Mouse (Mus musculus) heart, adult 2 months (tissue): Measurements from ENCODE around the gene Itih1.

Source experiments
- CTCF ChIP-seq: fragments of 200-600 bp; IDR thresholded peaks from 2 replicates; pipeline ENCODE4 v1.8.1; 2022; ENCODE audit warnings: antibody characterized with exemption, mild to moderate bottlenecking, moderate library complexity
- POLR2A ChIP-seq: fragments of 200-500 bp; IDR thresholded peaks from 2 replicates; pipeline ENCODE4 v1.6.1; 2011; ENCODE audit warnings: mild to moderate bottlenecking, low read depth, low read length, control low read depth; ENCODE audit not compliant: insufficient read depth

DNA sequence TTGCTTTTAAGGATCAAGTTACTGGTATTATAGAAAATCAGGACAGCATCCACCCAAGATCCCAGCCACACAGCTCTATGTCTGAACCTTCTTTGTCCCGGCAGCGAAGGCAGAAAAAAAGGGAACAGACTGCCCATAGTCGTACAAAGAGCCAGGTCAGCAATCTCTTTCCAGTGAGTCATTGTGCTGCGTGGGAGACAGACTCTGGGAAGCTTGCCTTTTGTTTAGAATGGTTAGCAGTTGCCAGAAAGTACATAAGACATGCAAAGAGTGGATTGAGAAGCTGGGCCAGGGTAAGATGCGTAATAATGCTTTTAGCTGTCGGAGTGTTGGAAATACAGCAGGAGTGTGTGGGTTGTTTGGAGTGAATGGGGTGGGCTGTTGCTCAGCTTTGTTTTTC, 31.1 kb upstream of the Itih1 start:
- TF ChIP-seq CTCF = no peak
- no peak for TF ChIP-seq POLR2A
